Mouse (Mus musculus): ENCODE measurements around the gene Aldh1a2.

Aldh1a2 gene

GRCm38 (mm10) chr9:71289810-71290209, 74.2 kb downstream of the Aldh1a2 start:
- no peak for DNase-seq (ENCODE audit: low read depth)

GRCm38 (mm10) chr9:71290730-71291129, 75.1 kb downstream of the Aldh1a2 start:
- DNase-seq (ENCODE audit: low read depth), result no peak

GRCm38 (mm10) chr9:71295501-71295900, 79.9 kb downstream of the Aldh1a2 start:
- no peak for DNase-seq (ENCODE audit: low read depth)

- no peak for DNase-seq (ENCODE audit: low read depth)
Observed at GRCm38 (mm10) chr9:71303594-71303993, 88.0 kb downstream of the Aldh1a2 start.

GRCm38 (mm10) chr9:71307106-71307789, 91.7 kb downstream of the Aldh1a2 start:
- DNase-seq (ENCODE audit: low read depth), result no peak

DNA sequence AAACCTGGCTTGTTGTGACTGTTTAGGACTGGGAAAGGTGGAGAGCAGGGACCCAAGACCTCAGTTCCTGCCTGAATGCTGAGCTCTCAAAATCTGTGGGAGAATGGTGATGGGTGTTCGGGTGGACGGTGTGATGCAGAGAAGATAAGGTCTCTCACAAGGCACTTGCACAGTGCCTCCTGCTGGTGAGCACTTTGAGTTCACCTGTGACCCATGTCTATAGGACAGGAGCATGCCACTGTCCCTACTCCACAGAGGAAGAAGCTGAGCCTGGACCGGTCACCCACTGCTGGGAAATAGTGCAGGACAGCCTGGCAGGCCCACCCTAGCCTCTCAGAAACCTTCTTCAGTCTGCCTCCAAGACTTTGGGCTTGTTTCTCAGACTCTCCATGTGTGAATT, 100.4 kb downstream of the Aldh1a2 start:
- DNase-seq (ENCODE audit: low read depth), result no peak

DNA sequence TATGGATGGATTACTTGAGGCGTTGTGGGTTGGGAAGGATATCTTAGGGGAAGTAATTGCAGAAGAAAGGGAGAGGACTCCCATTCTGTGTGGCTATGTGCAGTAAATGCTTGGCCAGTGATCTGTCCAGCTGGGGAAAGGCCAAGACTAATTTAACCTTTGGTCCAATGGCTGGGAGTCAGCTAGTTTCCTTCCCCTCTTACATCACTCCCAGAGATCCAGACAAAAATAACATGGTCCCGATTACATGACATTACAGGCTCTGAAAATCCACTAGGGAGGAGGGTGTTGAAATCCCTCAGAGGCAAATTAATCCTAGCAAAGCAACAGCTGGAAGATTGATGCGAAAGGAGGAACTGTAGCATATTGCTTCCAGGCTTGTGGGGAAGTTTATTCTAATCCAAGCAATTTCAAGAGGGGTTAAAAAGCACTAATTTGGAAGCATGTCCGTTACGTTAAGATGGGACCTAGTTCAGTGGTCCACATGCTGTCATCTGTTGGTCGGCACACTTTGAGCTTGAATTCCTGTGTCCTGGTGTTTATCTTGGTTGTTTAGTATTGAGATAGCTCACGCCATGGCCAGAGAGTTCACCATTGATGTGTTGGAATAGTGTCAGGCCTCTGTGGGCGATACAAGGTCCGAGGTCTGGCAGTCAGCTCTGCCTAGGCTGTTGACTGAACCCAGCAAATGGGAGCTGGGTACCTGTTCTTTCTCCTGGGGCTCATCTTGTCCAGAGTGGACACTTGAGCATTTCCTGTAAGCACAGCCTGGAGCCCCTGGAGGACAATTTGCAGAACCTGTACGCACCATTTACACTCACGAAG, 101.7 kb downstream of the Aldh1a2 start:
- no peak for DNase-seq (ENCODE audit: low read depth)

DNA sequence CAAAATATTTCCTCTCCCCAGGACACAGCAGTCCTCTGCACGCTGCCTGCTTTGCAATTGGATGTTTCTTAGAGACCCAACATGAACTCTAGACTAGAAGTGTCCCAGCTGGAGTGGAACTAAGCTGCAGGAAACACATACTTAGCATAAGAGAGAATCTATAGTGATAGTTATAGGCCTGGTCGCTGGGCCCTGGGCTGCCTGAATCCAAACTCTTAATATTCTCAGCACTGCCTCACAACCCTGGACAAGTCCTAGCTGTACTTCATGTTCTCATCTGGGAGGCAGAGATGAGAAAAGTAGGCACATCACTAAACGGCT, 102.3 kb downstream of the Aldh1a2 start:
- DNase-seq (ENCODE audit: low read depth), result no peak

DNA sequence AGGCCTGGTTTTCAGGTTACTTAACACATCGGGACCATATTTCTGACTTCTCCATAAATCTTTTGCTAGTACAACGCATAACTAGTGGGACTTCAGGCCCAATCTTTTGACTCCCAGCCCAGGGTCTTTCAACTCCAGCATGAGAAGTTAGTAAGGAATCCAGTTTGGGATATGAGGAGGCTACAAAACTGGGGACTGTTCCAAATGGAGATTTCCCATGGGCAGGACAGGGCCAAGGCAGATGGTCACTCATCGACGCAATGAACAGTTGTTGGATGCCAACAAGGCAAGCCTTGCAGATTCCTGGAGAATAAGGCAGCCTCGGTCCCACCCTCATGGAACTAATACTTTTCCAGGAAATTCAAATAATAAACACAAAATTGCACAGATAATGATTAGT, 104.2 kb downstream of the Aldh1a2 start:
- no peak for DNase-seq (ENCODE audit: low read depth)

GRCm38 (mm10) chr9:71320246-71321155, 104.9 kb downstream of the Aldh1a2 start:
- DNase-seq (ENCODE audit: low read depth), result no peak

DNA sequence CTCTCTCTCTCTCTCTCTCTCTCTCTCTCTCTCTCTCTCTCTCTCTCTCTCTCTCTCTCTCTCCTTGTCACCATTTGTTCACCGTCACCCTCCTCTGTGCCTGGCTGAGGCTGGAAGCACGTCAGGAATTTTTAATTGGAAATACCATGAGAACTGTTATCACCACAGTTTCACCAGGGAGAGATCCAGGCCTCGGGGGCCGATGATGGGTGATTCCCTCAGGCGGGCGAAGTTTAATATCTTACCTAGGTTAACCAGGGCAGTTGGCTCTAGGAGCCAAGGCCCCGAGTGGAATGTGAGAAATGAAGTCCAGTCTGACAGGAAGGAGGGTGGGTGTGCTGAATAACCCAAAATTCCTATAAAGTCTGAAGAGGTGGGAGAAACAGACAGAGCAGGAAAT, 105.8 kb downstream of the Aldh1a2 start:
- no peak for DNase-seq (ENCODE audit: low read depth)

DNA sequence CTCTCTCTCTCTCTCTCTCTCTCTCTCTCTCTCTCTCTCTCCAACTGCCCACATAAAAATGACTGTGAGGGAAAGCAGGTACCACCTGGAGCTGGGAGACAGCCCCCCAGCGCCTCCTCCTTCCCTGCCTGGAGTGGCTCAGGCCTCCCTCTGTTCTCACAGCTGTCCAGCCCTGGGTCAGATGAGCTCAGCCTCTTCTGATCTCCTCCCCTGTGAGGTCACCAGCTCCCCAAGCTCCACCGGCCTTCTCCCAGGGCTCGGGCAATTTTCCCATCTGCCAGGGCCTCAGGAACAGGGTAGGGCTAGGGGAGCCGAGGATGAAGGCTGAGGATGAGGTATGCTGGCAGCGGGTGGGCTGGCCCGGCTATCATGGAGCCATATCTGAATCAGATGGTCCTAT, 106.3 kb downstream of the Aldh1a2 start:
- DNase-seq (ENCODE audit: low read depth), result no peak

DNA sequence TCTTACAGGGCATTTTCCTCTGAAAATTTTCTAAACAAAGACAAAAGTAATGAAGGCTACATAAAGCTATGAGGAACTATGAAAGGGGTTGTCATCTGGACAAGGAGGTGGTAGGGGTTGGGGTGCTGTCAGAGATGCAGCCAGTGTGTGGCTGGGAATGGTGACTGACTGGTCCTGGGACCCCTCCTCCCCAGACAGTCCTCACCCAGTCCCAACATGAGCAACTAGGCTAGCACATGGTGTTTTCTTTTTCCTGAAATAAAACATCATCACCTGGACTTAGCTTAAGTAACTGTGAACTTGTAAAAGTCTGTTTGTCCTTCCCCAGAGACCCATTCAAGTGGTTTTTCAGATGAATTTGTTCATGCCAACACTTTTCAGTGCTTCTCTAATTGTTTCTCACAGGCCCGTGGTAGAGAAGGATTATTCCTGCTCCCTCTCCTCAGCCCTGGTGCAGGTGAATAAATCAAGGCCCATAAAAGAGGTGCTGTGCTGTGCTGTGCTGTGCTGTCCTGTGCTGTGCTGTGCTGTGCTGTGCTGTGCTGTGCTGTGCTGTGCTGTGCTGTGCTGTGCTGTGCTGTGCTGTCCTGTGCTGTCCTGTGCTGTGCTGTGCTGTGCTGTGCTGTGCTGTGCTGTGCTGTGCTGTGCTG, 107.8 kb downstream of the Aldh1a2 start:
- DNase-seq (ENCODE audit: low read depth), result no peak

DNA sequence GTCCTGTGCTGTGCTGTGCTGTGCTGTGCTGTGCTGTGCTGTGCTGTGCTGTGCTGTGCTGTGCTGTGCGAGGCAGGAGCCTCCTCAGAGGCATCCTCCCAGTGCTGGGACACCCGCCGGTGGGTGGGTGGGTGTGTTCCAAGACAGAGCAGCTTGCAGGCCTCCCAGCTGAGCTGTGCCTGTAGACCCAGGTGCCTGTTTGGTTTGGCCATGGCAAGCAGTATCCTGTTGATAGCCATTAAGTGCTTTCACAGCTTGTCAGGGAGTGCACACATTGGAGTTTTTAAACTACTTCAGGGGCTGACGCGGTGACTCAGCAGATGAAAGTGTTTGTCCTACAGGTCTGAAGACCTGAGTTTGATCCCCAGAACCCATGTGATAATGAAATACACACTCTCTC, 108.5 kb downstream of the Aldh1a2 start:
- DNase-seq (ENCODE audit: low read depth), result no peak

DNA sequence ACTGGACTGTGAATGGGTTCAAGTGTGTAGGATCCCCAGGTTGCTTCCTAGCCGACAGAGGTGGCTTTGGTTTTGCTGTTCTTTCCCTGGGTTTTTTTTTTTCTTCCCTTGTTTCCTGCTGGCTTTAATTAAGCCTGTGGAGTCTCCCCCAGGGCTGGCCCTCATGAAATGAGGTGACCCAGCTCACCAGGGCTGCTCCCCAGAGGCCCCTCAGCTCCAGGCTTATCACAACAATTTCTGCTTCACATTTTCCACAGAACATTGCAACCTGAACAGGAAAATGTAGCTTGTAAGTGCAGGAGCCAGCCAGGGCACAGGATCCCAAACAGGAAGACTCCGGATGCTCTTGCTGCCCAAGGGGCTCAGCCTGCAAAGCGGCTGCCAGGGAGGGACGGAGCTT, 110.7 kb downstream of the Aldh1a2 start:
- no peak for DNase-seq (ENCODE audit: low read depth)

DNA sequence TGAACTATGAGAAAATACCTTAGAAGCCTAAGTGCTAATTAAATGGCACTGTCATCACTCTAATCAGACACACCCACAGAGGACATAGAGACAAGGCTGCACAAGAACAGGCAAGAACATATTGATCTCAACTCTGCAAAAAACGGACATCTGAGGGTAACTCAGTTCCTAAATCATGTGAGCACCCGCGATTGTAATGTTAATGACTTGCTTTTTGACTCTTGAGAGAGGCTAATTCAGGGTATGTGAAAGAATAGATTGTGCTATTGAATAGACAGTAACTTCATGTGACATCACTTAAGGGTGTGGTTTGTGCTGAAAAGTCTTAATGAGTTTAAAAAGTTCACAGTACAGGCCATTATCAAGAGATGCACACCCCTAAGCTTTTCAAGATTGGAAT, 116.1 kb downstream of the Aldh1a2 start:
- DNase-seq (ENCODE audit: low read depth), result no peak

DNA sequence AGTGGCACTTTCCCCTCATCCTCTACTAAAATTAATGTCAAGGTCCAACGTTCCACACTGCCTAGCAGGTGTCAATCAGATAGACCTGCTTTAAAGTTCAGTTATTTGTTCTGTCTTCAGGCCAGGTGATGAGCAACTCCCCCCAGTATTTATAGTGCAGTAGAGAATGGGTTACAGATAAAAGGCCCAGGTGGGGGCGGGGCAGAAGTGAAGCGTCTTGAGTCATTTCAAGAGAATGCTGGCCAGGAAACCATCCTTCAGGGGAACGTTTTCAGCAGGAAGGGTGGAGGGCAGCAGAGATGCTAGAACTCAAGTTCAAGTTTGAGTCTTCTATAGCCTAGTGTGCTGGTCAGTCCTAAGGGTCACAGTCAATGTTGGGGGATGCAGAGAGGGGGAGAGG, 121.1 kb downstream of the Aldh1a2 start:
- no peak for DNase-seq (ENCODE audit: low read depth)

DNA sequence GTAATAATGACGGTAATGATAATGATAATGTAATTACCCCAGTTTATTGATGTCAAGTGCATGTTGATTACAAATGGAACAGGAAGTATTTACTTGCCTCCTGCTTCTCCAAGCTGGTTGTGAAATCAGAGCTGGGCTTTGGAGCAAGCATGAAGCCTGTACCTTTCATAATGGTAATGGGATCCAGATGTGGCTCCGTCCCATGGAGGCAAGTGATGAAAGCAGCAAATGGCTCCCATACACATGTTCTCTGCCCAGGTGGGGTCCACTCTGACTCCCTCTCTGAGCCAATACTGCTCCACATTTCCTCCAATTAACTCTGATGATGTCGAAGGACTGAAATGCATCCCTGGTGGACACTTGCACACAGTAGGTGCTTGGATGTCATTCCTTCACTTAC, 121.8 kb downstream of the Aldh1a2 start:
- DNase-seq (ENCODE audit: low read depth), result no peak

- no peak for DNase-seq (ENCODE audit: low read depth)
Observed at GRCm38 (mm10) chr9:71340116-71340515, 124.5 kb downstream of the Aldh1a2 start.
